Mouse (Mus musculus): ENCODE measurements around the gene Slc4a2.

GRCm38 (mm10) chr5:24441187-24441586 is 17.6 kb downstream of the Slc4a2 start:
- TF ChIP-seq POLR2A (IDR thresholded peaks at IDR 0.05; ENCODE audit: insufficient read depth, low read depth, low read length): no peak
- TF ChIP-seq CTCF (IDR thresholded peaks at IDR 0.05): no peak
- TF ChIP-seq EP300 (IDR thresholded peaks at IDR 0.05; ENCODE audit: insufficient read depth, low read depth, low read length): no peak
